Mouse (Mus musculus) T-cell, adult 66 days (primary cell): ENCODE results near the gene Csf2rb. TPM values are rescaled to one million over a fixed set of nuclear protein-coding genes. Genes with fewer than 3 reads are reported as not detected.

Experiments
- total RNA-seq, 2 experiments: library from RNA; stranded (reverse); gene quantifications; 3 replicates in 1 of 2; 4 replicates in 1 of 2; pipeline ENCODE4 v1.2.4; 2023

Gene Csf2rb
- 1 to 10 TPM; 2.5 to 5.4 TPM for total RNA-seq

DNA sequence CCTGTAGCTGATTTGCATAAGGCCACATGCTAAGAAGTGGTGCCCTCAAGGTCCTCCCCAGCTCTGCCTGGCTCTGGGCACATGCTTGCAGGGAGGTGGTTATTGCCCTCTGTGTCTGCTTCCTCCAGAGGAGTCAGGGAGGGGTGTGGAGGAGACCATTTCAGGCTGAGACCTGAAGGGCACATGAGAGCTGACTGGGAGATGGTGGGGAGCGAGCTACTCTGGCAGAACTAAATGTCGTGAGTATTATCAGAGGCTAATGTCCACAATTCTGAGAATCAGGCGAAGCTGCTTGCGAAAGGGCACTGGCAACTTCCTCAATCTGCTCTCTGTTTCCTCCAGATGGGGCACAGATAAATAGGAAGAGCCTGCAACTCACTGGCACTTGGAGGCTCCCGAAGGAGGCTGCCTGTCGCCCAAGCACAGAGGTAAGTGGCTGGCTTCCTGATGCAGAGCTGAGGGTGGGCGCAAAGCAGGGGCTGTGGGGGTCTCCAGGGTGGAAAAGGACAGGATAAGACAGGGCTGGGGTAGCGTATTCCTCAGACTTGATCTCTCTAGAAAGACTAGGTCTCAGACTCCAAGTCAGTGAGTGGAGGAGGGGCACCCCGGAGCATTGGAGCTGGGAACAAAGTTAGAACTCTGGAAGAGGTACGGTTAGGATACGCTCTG, at the start of gene Csf2rb:
TSS of gene Csf2rb (plus strand) at position 82 of the 669 bp plus-strand sequence.

DNA sequence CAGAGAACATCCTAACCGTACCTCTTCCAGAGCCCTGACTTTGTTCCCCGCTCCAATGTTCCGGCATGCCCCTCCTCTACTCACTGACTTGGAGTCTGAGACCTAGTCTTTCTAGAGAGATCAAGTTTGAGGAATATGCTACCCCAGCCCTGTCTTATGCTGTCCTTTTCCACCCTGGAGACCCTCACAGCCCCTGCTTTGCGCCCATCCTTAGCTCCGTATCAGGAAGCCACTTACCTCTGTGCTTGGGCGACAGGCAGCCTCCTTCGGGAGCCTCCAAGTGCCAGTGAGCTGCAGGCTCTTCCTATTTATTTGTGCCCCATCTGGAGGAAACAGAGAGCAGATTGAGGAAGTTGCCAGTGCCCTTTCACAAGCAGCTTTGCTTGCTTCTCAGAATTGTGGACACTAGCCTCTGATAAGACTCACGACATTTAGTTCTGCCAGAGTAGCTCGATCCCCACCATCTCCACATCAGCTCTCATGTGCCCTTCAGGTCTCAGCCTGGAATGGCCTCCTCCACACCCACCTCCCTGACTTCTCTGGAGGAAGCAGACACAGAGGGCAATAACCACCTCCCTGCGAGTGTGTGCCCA, 20.1 kb upstream of the Csf2rb start, which contains the start of gene Csf2rb2:
TSS of gene Csf2rb2 (minus strand) at position 381 of the 593 bp plus-strand sequence.

DNA sequence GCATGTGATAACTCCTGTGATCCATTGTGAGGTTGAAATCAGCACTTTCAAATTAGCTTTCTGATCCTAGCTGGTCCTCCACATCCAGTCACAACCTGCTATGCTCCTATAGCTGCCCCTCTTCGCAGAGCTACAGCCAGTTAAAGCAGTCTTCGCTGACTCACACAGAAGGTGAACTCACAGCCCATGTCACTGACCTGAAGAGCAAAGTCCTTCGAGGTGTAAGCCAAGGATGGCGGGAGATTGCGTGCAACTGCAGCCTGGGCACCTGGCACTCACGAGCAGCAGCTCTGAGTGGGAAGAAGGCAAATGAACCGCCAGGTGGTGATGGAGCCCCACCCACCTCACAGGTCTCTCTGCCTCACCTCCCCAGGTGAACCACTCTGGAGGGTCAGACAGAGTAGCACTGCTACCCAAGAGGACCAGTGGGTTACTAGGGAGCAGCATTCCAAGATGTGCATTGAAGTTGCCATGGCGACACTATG, 70.0 kb downstream of the Csf2rb start, which contains the start of gene Tex33:
TSS of gene Tex33 (minus strand) at position 435 of the 485 bp plus-strand sequence.

Other genes with a start within 250 kb of the Csf2rb start
- not detected for gene Cacng2, start 205.7 kb upstream of the Csf2rb start, total RNA-seq
- 10 to 100 TPM; 22.3 to 28.9 TPM for gene Ift27, start 151.6 kb upstream of the Csf2rb start, total RNA-seq
- gene Pvalb, start 119.4 kb upstream of the Csf2rb start, total RNA-seq: not detected
- 10 to 100 TPM; 41.7 to 59.7 TPM for gene Ncf4, start 81.0 kb upstream of the Csf2rb start, total RNA-seq
- 1 to 10 TPM in 1 of 2 experiments, under 1 TPM in 1; 0.86 to 2.4 TPM for gene Csf2rb2, start 20.0 kb upstream of the Csf2rb start, total RNA-seq
- gene Tex33, start 70.2 kb downstream of the Csf2rb start, total RNA-seq: not detected
- 1 to 10 TPM in 1 of 2 experiments, under 1 TPM in 1; 0.86 to 1.4 TPM for gene Tst, start 80.2 kb downstream of the Csf2rb start, total RNA-seq
- gene Mpst, start 80.7 kb downstream of the Csf2rb start, total RNA-seq: 10 to 100 TPM; 19.1 to 22.3 TPM
- gene Kctd17, start 102.8 kb downstream of the Csf2rb start, total RNA-seq: 10 to 100 TPM in 1 of 2 experiments, 1 to 10 TPM in 1; 8.6 to 14.5 TPM
- not detected for gene Tmprss6, start 142.9 kb downstream of the Csf2rb start, total RNA-seq
- 100 to 1,000 TPM; 162 to 252 TPM for gene Il2rb, start 169.5 kb downstream of the Csf2rb start, total RNA-seq
- 1 to 10 TPM; 1.3 to 2.0 TPM for gene C1qtnf6, start 205.7 kb downstream of the Csf2rb start, total RNA-seq
- gene Sstr3, start 218.9 kb downstream of the Csf2rb start, total RNA-seq: not detected
- gene Rac2, start 247.0 kb downstream of the Csf2rb start, total RNA-seq: 100 to 1,000 TPM; 957 to 992 TPM